Comparison of ENCODE assay signal across 9 mouse cellular contexts in the genomic region with DNA sequence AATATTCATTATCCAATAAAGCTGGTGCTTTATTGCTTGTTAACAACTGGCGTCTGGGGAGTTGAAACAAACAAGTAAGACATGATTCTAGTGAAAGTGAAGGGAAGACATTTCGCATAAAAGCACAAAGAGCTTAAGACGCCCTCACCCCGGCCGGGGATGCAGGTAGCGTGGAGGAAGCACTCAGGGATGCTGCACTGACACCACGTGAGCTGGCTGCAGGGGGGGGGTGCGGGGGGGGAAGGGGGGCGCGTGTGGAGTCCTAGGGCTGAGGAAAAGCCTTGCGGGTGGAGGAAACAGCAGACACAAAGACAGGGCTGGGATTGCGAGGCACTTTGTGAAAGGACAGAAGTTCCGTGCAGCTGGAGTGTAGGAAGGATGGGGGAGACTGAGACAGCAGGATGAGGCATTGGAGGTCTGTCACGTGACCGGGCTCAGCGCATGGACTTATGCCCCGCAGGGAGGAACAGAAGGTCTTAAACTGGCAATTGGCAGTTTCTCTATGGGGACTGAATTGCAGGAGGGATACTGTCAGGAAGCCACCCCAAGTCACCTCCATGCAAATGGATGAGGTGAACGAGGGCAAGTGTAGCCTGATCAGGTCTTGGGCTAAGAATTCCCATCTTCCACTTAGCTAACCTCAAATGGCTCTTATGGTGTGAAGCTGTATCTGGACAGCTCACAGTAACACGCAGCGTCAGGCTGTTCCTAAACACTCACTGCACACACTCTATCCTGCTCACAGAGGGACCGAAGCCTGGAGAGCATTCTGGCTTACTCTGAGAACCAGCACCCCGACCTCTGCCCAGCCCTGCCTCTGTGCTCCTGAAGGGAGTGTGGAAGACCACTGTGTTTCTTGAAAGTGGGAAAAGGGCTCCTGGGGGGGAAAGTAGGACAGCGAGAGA. TPM values are rescaled to one million over a fixed set of nuclear protein-coding genes. Genes with fewer than 3 reads are reported as not detected.
DNase-seq lines count a peak whose midpoint lies in the region; ATAC-seq and TF ChIP-seq lines count a peak whose summit lies in the region.
"Had no signal": no experiment of that assay in that cellular context is flagged by ENCODE, and none has a peak within 500 bp of the region (broad histone marks: within the 10 kb centered on the region; RNA-seq: fewer than 3 reads in every experiment).

No protein-coding gene starts in this region.

- H3K9me3 ChIP-seq in intestine, postnatal 0 days (ENCODE audit: control insufficient read depth) = no peaks in the 10 kb centered on the region

- no peaks in the 10 kb centered on the region for H3K79me3 ChIP-seq in C2C12 (ENCODE audit: low read depth)

- no peak for TF ChIP-seq CTCF in C2C12 (IDR thresholded peaks at IDR 0.05; ENCODE audit: control insufficient read depth, insufficient read depth, insufficient read length)
- TF ChIP-seq CTCF in intestine, postnatal 0 days (IDR thresholded peaks at IDR 0.05; ENCODE audit: low read depth) = no peak

- H3K27ac ChIP-seq in intestine, postnatal 0 days (ENCODE audit: low read depth, low read length) = no peak overlapping the region

- peaks cover 17% of the 10 kb centered on the region for H3K27me3 ChIP-seq in C2C12 (ENCODE audit: control insufficient read depth, insufficient read depth, insufficient read length)
- H3K27me3 ChIP-seq in intestine, postnatal 0 days (replicated peaks; ENCODE audit: control insufficient read depth, insufficient read depth, low read length) = 0 out of 2 replicates have a peak, but pooled peaks cover 4% of the 10 kb centered on the region

- H3K36me3 ChIP-seq in C2C12 (ENCODE audit: control insufficient read depth, insufficient read depth) = no peaks in the 10 kb centered on the region
- H3K36me3 ChIP-seq in intestine, postnatal 0 days (ENCODE audit: control insufficient read depth, insufficient read depth) = no peaks in the 10 kb centered on the region

- H3K4me1 ChIP-seq in intestine, postnatal 0 days (replicated peaks; ENCODE audit: control insufficient read depth, insufficient read depth, low read length) = no peaks in the 10 kb centered on the region

- DNase-seq in CD4-positive, CD25-positive, alpha-beta regulatory T cell, adult 2 months (ENCODE audit: low read depth, low spot score) = peak; percentile 14
- peak; percentile 47 for DNase-seq in embryo, embryonic 9.5 days (ENCODE audit: extremely low spot score)
- peak; percentile 54 for DNase-seq in neural tube, embryonic 10.5 days (ENCODE audit: extremely low spot score, low spot score)
- DNase-seq in testis, postnatal 14 days (ENCODE audit: low spot score) = no peak
- DNase-seq in thymus, postnatal 25 days = no peak

- no peak overlapping the region for H3K9ac ChIP-seq in intestine, postnatal 0 days (ENCODE audit: low read depth, low read length)

- 15% methylated on average over 22 of the region's 23 CpGs for WGBS in intestine, postnatal 0 days

- peak overlapping the region; percentile 22; the same call in 1 of the 2 replicates for H3K4me2 ChIP-seq in intestine, postnatal 0 days (replicated peaks; ENCODE audit: low read depth)

- H3K4me3 ChIP-seq in C2C12 (ENCODE audit: insufficient read depth, poor library complexity, severe bottlenecking) = no peak overlapping the region
- H3K4me3 ChIP-seq in intestine, postnatal 0 days (ENCODE audit: low read depth, low read length) = no peak overlapping the region
- H3K4me3 ChIP-seq: erythroblast, embryonic 14.5 days had no signal

- no peaks in the 10 kb centered on the region for H3K79me2 ChIP-seq in C2C12 (ENCODE audit: control insufficient read depth, insufficient read depth)

- no peak overlapping the region for H3ac ChIP-seq in C2C12 (ENCODE audit: control insufficient read depth, insufficient read length, low read depth)

- no peak for ATAC-seq in CD4-positive, CD25-positive, alpha-beta regulatory T cell, adult 4 months
- no peak for ATAC-seq in intestine, postnatal 0 days

TF ChIP-seq in C2C12, 6 proteins besides CTCF, POLR2A, EP300 and RAD21:
- TF ChIP-seq FOSL1 (IDR thresholded peaks at IDR 0.05; ENCODE audit: insufficient read depth, low read length, poor library complexity, severe bottlenecking) (no peak), USF1 (IDR thresholded peaks at IDR 0.05; ENCODE audit: low read depth) (peak; percentile 56)

RNA-seq across cellular contexts. Expression of a gene that starts 49.2 kb away (rescaled TPM):
- polyA plus RNA-seq in CD4-positive, CD25-positive, alpha-beta regulatory T cell, adult 4 months (2017; shearing (Covaris generic)) = not detected
- polyA plus RNA-seq in C2C12 (2012; fragmentation: generic; extraction: Trizol) = under 0.01 TPM
- 0.18 TPM in 2 replicates for polyA plus RNA-seq in intestine, postnatal 0 days (2015; fragmentation: Nextera tagmentation; extraction: Ambion mirVana)
- polyA plus RNA-seq: erythroblast, embryonic 14.5 days had no signal

Comparison
In these comparisons a context has a peak if more than half of its experiments do, and no peak if none do; other contexts are left out.
1. DNase-seq: peak in CD4-positive, CD25-positive, alpha-beta regulatory T cell, adult 2 months (single experiment), embryo, embryonic 9.5 days (single experiment) and neural tube, embryonic 10.5 days (single experiment); none in testis, postnatal 14 days (single experiment) and thymus, postnatal 25 days (single experiment).